Mouse (Mus musculus): Measurements from ENCODE around the gene Tbl1x. TPM values are rescaled to one million over a fixed set of nuclear protein-coding genes. Genes with fewer than 3 reads are reported as not detected.
A peak's percentile ranks its signal among the peaks of the same experiment; 100 is the strongest.

The Tbl1x gene
- polyA plus RNA-seq, 1 experiment from 2014 or later: 51.8 TPM

GRCm38 (mm10) chrX:77573743-77574142, 62.9 kb downstream of the Tbl1x start:
- Histone ChIP-seq H3K4me1 (peaks cover 14% of the 10 kb centered on the region), H3K36me3 (no peaks in the 10 kb centered on the region), H3K4me3 (no peak overlapping the region), H3K27me3 (replicated peaks) (no peaks in the 10 kb centered on the region), H3K9me3 (no peaks in the 10 kb centered on the region), H3K4me2 (no peak overlapping the region), H3K9ac (no peak overlapping the region), H3K27ac (replicated peaks) (no peak overlapping the region)
- no peak for ATAC-seq (ENCODE audit: extremely low read depth, insufficient number of reproducible peaks, low FRiP score, low TSS enrichment)
- WGBS: 88% methylated on average over 1 of the region's 1 CpGs

- H3K9ac ChIP-seq: no peak overlapping the region
- WGBS: 77% methylated on average over 3 of the region's 3 CpGs
Observed at GRCm38 (mm10) chrX:77577108-77577507, 66.3 kb downstream of the Tbl1x start.

GRCm38 (mm10) chrX:77578172-77578571, 67.4 kb downstream of the Tbl1x start:
- Histone ChIP-seq H3K4me2 (no peak overlapping the region), H3K27me3 (replicated peaks) (no peaks in the 10 kb centered on the region), H3K9ac (no peak overlapping the region), H3K27ac (replicated peaks) (no peak overlapping the region), H3K9me3 (no peaks in the 10 kb centered on the region), H3K4me3 (no peak overlapping the region), H3K36me3 (no peaks in the 10 kb centered on the region), H3K4me1 (peaks cover 36% of the 10 kb centered on the region)
- no peak for ATAC-seq (ENCODE audit: extremely low read depth, insufficient number of reproducible peaks, low FRiP score, low TSS enrichment)
- 13% methylated on average over 1 of the region's 1 CpGs for WGBS

More at GRCm38 (mm10) chrX:77577108-77577507, 66.3 kb downstream of the Tbl1x start:
- Histone ChIP-seq H3K4me1 (peaks cover 36% of the 10 kb centered on the region), H3K27ac (replicated peaks) (no peak overlapping the region), H3K36me3 (no peaks in the 10 kb centered on the region), H3K4me3 (no peak overlapping the region), H3K27me3 (replicated peaks) (no peaks in the 10 kb centered on the region), H3K4me2 (no peak overlapping the region), H3K9me3 (no peaks in the 10 kb centered on the region)
- no peak for ATAC-seq (ENCODE audit: extremely low read depth, insufficient number of reproducible peaks, low FRiP score, low TSS enrichment)

DNA sequence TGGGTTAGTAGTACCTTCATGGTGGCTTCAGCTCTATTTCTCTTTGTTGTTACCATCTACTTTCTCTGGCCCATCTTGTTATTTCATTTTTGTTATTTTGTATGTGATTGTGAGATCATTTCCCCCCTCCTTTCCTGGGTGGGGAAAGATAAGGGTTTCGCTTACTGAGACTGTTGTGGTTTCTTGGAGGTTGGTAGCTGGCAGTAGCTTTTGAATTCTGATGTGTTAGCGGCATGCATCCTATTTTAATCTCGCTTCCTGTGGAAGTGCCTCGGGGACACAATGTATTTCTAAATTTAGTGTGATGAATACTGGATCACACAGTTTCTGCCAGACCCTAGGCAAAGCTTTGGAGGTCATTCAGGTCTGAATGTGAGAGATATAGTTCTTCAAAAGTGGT, 69.2 kb downstream of the Tbl1x start:
- 30% methylated on average over 4 of the region's 4 CpGs for WGBS
- H3K4me1 ChIP-seq: peaks cover 35% of the 10 kb centered on the region
- no peak overlapping the region for H3K9ac ChIP-seq
- no peaks in the 10 kb centered on the region for H3K27me3 ChIP-seq (replicated peaks)
- H3K9me3 ChIP-seq: no peaks in the 10 kb centered on the region
- H3K36me3 ChIP-seq: no peaks in the 10 kb centered on the region
- peak overlapping the region; percentile 67 for H3K27ac ChIP-seq (replicated peaks)
- H3K4me2 ChIP-seq: no peak overlapping the region; the same call in 1 of the 2 replicates
- ATAC-seq (ENCODE audit: extremely low read depth, insufficient number of reproducible peaks, low FRiP score, low TSS enrichment): no peak
- no peak overlapping the region for H3K4me3 ChIP-seq

- ATAC-seq (ENCODE audit: extremely low read depth, insufficient number of reproducible peaks, low FRiP score, low TSS enrichment): no peak
- Histone ChIP-seq H3K9me3 (no peaks in the 10 kb centered on the region), H3K27me3 (replicated peaks) (no peaks in the 10 kb centered on the region), H3K9ac (no peak overlapping the region), H3K27ac (replicated peaks) (no peak overlapping the region), H3K4me1 (peaks cover 24% of the 10 kb centered on the region), H3K36me3 (no peaks in the 10 kb centered on the region), H3K4me3 (no peak overlapping the region), H3K4me2 (no peak overlapping the region)
- 79% methylated on average over 2 of the region's 2 CpGs for WGBS
Observed at GRCm38 (mm10) chrX:77585974-77586373, 75.2 kb downstream of the Tbl1x start.

DNA sequence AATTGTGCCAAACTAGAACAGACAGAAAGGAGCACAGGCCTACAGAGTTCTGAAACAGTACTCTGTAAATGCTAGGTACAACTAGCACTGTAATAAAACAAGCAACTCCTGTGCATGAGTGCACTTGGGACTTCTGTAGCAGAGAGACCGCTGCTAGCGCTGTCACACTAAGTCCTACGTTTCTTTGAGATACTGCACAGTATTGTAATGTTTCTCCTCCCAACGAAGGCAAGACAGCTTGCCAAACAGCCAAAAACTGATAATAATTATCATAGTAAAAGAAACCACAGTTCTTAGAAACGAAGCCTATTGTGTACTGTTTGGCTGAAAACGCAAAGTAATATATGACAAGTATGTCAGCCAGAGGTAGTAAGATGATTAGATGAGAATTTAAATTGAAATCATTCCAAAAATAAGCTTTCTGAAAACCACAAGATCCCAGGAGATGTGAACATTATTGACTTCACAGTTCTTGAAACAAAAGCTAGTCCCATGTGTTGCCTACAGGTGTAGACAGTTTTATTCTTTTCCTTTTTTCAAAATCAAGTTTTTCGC, 83.9 kb downstream of the Tbl1x start:
- no peak for ATAC-seq (ENCODE audit: extremely low read depth, insufficient number of reproducible peaks, low FRiP score, low TSS enrichment)
- H3K9me3 ChIP-seq: no peaks in the 10 kb centered on the region
- peaks cover 32% of the 10 kb centered on the region for H3K4me1 ChIP-seq
- no peak overlapping the region for H3K27ac ChIP-seq (replicated peaks)
- 59% methylated on average over 7 of the region's 7 CpGs for WGBS
- H3K4me3 ChIP-seq: no peak overlapping the region
- H3K36me3 ChIP-seq: no peaks in the 10 kb centered on the region
- H3K4me2 ChIP-seq: no peak overlapping the region
- no peaks in the 10 kb centered on the region for H3K27me3 ChIP-seq (replicated peaks)
- no peak overlapping the region for H3K9ac ChIP-seq

DNA sequence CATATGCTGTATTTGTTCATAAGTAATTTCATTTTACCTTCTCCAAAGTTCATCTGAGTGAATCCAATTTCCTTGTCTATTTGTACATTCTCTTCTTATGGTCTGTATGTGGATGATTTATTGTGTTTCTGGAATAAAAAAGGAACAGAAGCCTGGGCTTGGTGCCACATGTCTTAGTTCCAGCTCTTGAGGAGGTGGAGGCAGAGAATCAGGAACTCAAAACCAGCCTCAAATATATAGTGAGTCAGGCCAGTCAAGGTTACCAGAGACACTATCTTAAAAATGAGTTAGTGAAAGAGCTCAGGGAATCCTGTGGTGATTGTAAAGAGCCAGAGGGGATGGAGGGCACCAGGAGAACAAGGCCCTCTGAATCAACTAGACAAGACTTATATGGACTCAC, 86.9 kb downstream of the Tbl1x start:
- no peaks in the 10 kb centered on the region for H3K36me3 ChIP-seq
- H3K27ac ChIP-seq (replicated peaks): 0 out of 2 replicates have a peak overlapping the region, but pooled peaks have one; percentile 36
- no peaks in the 10 kb centered on the region for H3K9me3 ChIP-seq
- no peak overlapping the region for H3K4me2 ChIP-seq
- no peak overlapping the region for H3K4me3 ChIP-seq
- H3K27me3 ChIP-seq (replicated peaks): no peaks in the 10 kb centered on the region
- no peak for ATAC-seq (ENCODE audit: extremely low read depth, insufficient number of reproducible peaks, low FRiP score, low TSS enrichment)
- no peak overlapping the region for H3K9ac ChIP-seq
- peaks cover 41% of the 10 kb centered on the region for H3K4me1 ChIP-seq

DNA sequence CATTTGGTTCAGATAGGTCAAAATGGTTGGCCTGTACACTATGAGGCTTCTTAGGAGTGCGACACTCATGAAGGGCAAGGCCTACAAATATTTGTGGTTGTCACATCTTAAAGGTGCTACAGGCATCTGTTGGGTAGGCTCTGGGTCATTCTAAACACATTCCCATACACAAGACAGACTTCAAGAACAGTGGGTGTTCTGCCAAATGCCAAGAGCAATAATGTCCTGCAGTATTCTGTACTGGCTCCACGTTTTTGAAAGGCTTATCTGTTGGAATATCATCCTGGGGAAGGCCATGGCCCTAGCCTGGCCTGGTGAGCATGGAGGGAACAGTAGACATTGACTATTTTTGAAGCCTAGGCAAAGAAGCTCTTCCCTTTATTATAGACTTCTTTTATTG, 87.9 kb downstream of the Tbl1x start:
- Histone ChIP-seq H3K4me3 (no peak overlapping the region), H3K36me3 (no peaks in the 10 kb centered on the region), H3K27me3 (replicated peaks) (no peaks in the 10 kb centered on the region), H3K9ac (no peak overlapping the region), H3K27ac (replicated peaks) (no peak overlapping the region), H3K4me1 (peaks cover 42% of the 10 kb centered on the region), H3K4me2 (no peak overlapping the region), H3K9me3 (no peaks in the 10 kb centered on the region)
- no peak for ATAC-seq (ENCODE audit: extremely low read depth, insufficient number of reproducible peaks, low FRiP score, low TSS enrichment)
- 58% methylated on average over 2 of the region's 2 CpGs for WGBS

DNA sequence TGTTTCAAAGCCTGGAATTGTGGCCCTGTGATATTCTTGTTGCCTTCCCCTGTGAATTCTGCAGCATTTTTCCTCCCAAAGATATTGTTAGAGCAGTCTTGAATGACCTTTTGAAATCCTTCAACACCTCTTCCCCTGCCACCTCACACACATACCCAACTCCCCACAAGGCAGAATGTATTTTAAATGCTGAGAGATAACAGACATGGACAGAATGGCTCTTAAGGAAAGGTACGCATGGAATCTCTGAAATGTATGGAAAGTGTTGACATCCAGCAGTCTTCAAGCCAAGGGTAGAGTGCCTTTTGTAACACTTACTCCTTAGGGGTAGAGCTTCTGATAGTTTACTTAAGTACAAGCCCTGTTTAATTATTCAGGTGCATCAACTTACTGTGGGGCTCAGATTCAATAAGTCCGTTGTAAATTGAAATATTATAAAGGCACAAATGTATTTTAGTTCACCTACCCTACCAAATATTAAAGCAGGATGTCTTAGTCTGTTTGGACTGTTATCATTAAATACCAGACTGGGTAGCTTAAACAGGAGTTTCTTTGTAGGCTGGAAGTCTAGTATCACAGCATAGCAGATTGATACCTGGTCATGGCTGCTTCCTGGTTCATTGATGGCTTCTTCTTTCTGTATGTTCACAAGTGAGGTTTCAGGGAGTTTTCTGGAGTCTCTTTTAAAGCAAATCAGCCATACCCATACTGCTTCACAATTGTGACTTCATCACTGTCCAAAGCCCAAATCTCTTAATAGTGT, 92.9 kb downstream of the Tbl1x start:
- H3K9me3 ChIP-seq: no peaks in the 10 kb centered on the region
- no peak overlapping the region for H3K4me3 ChIP-seq
- H3K36me3 ChIP-seq: no peaks in the 10 kb centered on the region
- H3K4me2 ChIP-seq: peak overlapping the region; percentile 19; the same call in 1 of the 2 replicates
- H3K9ac ChIP-seq: no peak overlapping the region
- H3K4me1 ChIP-seq: peaks cover 57% of the 10 kb centered on the region
- 33% methylated on average over 2 of the region's 2 CpGs for WGBS
- H3K27me3 ChIP-seq (replicated peaks): no peaks in the 10 kb centered on the region
- peak overlapping the region; percentile 78 for H3K27ac ChIP-seq (replicated peaks)
- peak; percentile 37; the same call in 1 of the 2 replicates for ATAC-seq (ENCODE audit: extremely low read depth, insufficient number of reproducible peaks, low FRiP score, low TSS enrichment)

GRCm38 (mm10) chrX:77607488-77607887, 96.7 kb downstream of the Tbl1x start:
- Histone ChIP-seq H3K4me1 (peaks cover 55% of the 10 kb centered on the region), H3K27ac (replicated peaks) (peak overlapping the region; percentile 32), H3K4me3 (no peak overlapping the region), H3K27me3 (replicated peaks) (no peaks in the 10 kb centered on the region), H3K36me3 (no peaks in the 10 kb centered on the region), H3K9ac (no peak overlapping the region), H3K9me3 (no peaks in the 10 kb centered on the region), H3K4me2 (no peak overlapping the region)
- no peak for ATAC-seq (ENCODE audit: extremely low read depth, insufficient number of reproducible peaks, low FRiP score, low TSS enrichment)
- WGBS: 32% methylated on average over 1 of the region's 1 CpGs

DNA sequence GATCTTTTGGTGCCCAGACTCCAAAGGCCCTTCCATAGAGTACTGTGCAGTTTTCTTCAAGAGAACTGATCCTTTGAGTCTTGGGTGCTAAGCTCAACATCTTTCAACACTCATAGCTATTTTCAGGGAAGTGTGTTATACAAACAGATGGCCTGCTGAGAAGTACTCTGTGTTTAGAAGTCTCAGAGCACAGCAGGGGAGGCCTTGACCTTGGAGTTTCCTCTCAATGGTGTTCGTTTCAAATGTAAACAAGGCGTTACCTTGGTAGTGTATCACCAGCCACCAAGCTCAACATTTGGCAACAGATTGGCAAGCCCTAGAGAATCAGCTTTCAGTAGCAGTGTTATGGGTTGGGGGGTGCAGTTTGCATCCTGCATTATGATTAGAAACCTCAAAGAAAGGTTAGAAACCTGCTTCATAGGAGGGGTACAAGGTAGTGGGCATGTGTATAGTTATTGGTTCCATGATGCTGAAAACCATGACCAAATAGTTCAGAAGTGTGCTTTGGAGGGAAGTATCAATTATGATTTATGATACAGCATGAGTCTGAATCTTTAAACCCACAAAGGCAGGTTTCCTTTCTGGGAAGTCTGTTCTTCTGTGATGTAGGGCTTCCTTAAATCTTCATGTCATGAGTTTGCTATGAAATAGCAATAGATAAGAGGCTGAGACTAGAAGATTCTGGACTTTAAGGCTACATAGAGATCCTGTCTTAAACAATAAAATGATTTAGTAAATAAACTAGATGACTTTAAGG, 98.3 kb downstream of the Tbl1x start:
- no peaks in the 10 kb centered on the region for H3K27me3 ChIP-seq (replicated peaks)
- no peaks in the 10 kb centered on the region for H3K36me3 ChIP-seq
- H3K27ac ChIP-seq (replicated peaks): peak overlapping the region; percentile 58
- no peak overlapping the region for H3K9ac ChIP-seq
- peaks cover 45% of the 10 kb centered on the region for H3K4me1 ChIP-seq
- no peak overlapping the region for H3K4me2 ChIP-seq
- no peak overlapping the region for H3K4me3 ChIP-seq
- WGBS: 45% methylated on average over 2 of the region's 2 CpGs
- ATAC-seq (ENCODE audit: extremely low read depth, insufficient number of reproducible peaks, low FRiP score, low TSS enrichment): no peak
- no peaks in the 10 kb centered on the region for H3K9me3 ChIP-seq
